ENCODE assay signal across 12 mouse cellular contexts in the genomic region with DNA sequence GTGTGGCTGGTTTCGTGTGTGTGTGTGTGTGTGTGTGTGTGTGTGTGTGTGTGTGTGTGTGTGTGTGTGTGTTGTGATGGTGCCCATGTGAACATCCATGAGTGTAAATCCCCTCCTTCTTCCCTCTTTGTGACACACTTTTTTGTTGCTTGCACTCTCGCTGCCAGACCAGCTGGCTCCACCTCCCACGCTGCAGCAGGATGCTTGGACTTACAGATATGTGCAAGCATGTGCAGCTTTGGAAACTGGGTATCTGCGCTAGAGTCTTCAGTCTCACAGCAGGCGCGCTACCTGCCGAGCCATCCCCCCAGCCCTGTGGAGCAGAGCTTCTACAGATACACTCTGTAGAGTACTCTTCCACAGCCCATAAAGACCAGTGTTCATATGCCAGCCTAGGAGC.
DNase-seq lines count a peak whose midpoint lies in the region.
"Had no signal": no experiment of that assay in that cellular context is flagged by ENCODE, and none has a peak within 500 bp of the region (broad histone marks: within the 10 kb centered on the region; RNA-seq: fewer than 3 reads in every experiment).

No protein-coding gene starts in this region.

- DNase-seq in right cerebral cortex, adult 18-20 months = peak; percentile 39
- DNase-seq in right cerebral cortex, postnatal 4 days = no peak
- peak; percentile 32 to 67 for DNase-seq in layer of hippocampus, postnatal 14 days (ENCODE audit: low spot score in 2 of 2)
- DNase-seq in left cerebral cortex, postnatal 36 days (ENCODE audit: low spot score in 2 of 2) = peak; percentile 27 to 47
- DNase-seq in embryo, embryonic 9.5 days (ENCODE audit: extremely low spot score) = no peak
- DNase-seq in lung, postnatal 10 days = no peak
- DNase-seq in adrenal gland, postnatal 14 days = no peak
- DNase-seq: adrenal gland, postnatal 25 days; cerebellum, adult 8-10 months; gastrocnemius, adult 2 months; spleen, adult 18-20 months; thymus, adult 2 months had no signal

- intact Hi-C loops in left cerebral cortex, postnatal 36 days (cut with DNase I) = no loop called here

Comparison
In these comparisons a context has a peak if more than half of its experiments do, and no peak if none do; other contexts are left out.
1. DNase-seq: peak in right cerebral cortex, adult 18-20 months (single experiment), layer of hippocampus, postnatal 14 days (2 of 2) and left cerebral cortex, postnatal 36 days (2 of 2); none in right cerebral cortex, postnatal 4 days (single experiment), embryo, embryonic 9.5 days (single experiment), lung, postnatal 10 days (single experiment) and adrenal gland, postnatal 14 days (single experiment).